Mouse (Mus musculus) ovary, postnatal 14 days (tissue): Measurements from ENCODE around the gene Tsc22d2.
A peak's percentile ranks its signal among the peaks of the same experiment; 100 is the strongest.
"Not testable (repeated sequence)": the region's sequence is repeated elsewhere in the genome, so short reads cannot be mapped to it uniquely, and the experiment has no call there.

Experiments
- DNase-seq: peaks from one replicate; pipeline ENCODE4 v3.0.0; 2022; ENCODE audit warnings: low spot score

Tsc22d2 gene

DNA sequence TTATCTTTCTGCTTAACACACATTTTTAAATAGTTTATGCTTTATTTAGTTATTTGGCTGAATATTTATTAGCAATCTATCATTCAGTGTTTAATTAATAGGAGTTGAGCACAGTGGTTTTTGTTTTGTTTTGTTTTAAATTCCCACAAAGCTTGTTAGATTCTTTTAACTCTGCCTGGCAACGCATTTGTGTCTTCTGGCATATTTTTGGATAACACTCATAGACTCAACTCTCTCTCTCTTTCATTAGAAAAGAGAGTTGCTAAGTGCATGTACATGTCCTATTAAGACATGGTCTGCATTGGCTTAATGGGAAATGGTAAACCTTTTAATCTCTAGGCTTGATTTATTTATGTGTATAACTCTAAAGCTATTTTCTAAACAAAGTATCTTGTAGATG lies 14.3 kb downstream of the Tsc22d2 start:
- DNase-seq, result no peak

DNA sequence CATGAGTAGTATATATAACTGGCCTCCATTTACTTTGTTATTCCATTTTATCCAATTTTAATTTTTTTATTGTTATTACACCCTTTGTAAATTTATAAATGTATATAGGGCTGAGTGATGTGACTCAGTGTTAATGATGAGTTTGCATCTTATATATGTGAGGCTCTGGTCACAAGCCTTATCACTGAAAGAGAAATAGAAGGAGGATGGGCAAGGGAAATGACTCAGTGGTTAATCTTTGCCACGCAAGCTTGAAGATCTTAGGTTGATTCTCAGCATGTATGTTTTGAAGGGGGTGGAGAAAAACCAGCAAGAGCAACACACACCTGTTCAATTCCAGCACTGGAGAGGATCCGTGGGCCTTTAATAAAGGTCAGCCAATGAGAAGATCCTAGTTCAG lies 19.9 kb downstream of the Tsc22d2 start:
- no peak for DNase-seq

DNA sequence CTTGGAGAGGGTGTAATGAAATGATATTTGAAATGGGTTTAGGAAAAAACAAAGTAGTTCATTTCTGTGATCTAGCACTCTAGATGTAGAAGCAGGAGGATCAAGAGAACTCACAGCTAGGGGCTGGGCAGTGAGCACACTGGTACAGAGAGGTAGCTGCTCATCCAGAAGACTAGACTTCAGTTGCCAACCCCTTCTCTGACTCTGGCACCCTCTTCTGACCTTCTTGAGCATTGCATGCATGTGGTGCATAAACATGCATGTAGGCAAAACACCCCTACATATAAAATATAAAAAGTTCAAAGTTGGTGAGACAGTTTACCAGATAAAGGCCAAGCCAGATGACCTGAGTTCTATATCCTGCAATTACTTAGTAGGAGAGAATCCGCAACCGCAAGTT lies 33.7 kb downstream of the Tsc22d2 start:
- DNase-seq, result no peak

- no peak for DNase-seq
Measured at GRCm38 (mm10) chr3:58449487-58449886, 35.0 kb downstream of the Tsc22d2 start.

- no peak for DNase-seq
Measured at GRCm38 (mm10) chr3:58454414-58455205, 40.1 kb downstream of the Tsc22d2 start.

- no peak for DNase-seq
Measured at GRCm38 (mm10) chr3:58455255-58455654, 40.7 kb downstream of the Tsc22d2 start.

DNA sequence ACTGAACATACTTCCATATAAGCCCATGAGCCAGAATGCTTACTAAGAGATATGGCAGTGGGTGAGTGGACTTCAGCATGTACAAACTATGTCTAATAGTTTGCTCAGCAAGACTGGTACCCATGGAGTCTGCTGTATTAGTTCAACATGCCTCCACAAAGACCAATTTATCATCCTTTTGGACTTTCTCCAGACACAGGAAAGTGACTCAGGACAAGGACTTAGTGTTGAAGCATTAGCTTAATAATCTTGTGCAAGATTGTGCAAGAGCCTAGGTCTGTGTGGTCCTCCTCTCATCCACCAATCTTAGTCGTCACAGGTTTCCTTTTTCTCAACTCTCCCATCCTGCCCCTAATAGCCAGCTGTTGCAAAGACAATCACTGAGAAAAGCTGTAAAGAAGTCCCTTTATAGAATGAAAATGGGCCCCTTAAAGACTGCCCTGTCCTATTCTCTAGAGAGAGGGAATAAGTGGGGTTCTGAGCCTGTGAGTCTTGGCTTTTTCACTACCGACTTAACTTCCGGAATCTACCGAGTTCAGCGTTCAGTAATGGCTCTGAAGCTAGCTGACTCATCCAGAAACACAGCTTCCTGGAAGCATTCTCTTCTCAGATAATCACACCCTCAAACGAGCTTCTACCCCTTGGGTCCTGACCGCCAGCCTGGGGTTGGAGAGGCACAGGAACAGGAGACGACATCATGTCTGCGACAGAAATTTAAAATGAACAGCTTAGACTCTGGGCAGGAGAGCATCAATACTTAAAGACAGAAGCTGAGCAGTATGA lies 55.3 kb downstream of the Tsc22d2 start:
- no peak for DNase-seq

- DNase-seq, result not testable (repeated sequence)
Measured at GRCm38 (mm10) chr3:58475298-58475697, 60.8 kb downstream of the Tsc22d2 start.

DNA sequence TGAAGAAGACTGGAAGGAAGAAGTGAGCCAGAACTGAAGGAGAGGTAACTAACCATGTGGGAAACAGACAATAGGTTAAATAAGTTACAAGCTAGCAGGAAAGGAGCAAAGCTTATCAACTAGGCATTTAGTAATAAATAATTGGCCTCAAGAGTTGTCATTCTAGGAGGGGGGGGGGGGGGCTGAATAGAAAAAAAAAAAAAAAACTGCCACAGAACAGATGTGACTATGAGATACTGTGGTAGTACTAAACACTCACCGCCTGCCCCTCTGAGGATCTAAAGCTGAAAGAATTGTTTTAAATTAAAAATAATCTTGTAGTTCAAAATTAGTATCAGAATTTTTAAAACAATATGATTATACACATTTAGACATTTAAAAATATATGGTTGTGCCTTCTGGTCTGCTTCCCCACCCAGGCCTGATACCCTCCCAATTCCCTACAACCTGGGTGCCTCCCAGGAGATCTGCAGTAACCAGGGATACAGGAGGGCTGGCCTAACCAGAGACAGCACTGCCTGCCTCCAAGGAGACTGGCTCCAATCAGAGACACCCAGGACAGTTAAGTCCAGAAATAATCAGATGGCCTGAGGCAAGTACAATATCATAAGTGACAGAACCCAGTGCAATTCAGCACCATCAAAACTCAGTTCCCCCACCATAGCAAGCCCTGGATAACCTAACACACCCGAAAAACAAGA lies 64.4 kb downstream of the Tsc22d2 start:
- DNase-seq, result no peak

DNA sequence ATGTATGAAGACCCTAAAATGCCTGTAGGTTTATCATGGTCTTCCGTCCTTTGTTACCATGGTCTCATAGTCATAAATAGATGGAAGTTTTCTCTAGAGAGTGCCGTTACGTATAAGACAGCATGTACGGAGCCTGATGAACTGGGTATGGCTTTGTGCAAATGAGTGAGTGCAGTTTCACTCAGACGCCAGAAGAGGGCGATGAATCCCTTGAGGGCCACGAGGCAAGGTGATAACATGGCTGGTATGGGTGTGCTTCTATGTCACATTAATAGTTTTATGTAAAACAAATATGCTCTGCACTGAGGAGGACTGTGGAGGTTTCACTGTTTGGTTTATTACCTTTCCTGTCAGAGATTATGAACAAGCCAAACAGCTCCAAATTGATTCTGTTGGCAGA lies 71.4 kb downstream of the Tsc22d2 start:
- no peak for DNase-seq

DNA sequence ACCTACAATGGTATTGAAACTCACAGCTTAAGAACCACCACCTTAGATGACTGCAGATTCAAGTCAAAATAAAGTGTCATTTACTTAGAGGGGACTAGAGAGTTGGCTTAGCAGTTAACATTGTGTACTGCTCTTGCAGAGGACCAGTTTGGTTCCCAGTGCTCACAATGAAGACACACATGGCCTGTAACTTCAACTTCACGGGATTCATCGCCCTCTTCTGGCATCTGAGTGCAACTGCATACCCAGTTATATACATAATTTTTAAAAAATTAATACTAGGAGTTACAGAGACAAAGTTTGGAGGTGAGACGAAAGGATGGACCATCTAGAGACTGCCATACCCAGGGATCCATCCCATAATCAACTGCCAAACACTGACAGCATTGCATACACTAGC lies 72.6 kb downstream of the Tsc22d2 start:
- DNase-seq, result no peak

GRCm38 (mm10) chr3:58487999-58488775 lies 73.7 kb downstream of the Tsc22d2 start:
- no peak for DNase-seq

DNA sequence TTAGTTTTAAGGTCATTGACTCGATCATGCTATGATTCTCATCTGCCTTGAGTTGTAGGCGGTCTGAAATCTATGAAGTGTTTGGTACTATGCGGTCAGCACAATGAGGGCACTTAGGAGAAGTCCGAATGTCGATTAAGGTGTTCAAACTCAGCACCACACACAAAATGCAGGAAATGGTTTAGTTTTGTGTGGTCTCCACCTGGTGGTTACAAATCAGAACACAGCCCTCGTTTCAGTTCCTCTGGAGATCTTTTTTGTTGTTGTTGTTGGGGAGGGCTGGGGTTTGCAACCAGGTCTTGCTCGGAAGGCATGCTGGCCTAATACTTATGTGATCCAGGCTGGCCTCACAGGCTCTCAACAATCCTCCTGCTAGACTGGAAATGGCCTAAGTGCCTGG lies 76.3 kb downstream of the Tsc22d2 start:
- DNase-seq, result peak; percentile 13

DNA sequence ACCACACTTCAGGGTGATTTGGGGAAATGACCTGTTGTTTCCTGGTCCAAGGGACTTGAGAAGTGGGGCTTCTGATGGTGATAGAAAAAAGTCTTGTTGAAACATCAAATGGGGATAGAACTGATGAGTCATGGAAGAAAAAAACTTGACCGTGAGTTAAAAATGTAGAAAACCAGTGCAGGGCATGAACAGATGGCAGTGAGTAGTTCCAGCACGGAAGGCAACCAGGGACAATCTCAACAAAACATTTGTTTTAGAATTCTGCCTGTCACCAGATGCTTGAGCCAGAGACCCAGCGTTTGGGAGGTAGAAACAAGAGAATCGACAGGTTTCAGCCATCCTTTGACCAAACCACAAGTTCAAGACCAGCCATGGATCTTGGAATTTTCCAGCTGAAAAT lies 79.1 kb downstream of the Tsc22d2 start:
- DNase-seq, result no peak

- DNase-seq, result no peak
Measured at GRCm38 (mm10) chr3:58501961-58502360, 87.4 kb downstream of the Tsc22d2 start.

GRCm38 (mm10) chr3:58503720-58504333 lies 89.3 kb downstream of the Tsc22d2 start:
- no peak for DNase-seq

DNA sequence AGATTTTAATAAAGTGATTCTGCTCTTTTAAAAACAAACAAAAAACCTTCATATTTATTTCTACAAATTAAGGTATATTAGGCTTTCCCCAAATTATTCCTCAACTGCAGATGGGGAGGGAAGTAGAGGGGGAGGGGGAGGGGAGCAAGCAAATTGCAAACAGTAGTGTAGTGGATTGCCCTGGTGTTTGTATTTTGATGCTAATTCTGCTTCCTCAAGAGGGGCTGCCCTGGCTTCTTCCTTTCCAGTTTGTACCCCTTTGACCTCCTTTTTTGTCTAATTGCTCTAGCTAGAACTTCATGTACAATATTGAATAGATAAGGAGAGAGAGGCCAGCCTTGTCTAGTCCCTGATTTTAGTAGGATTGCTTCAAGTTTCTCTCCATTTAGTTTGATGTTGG lies 90.2 kb downstream of the Tsc22d2 start:
- no peak for DNase-seq

DNA sequence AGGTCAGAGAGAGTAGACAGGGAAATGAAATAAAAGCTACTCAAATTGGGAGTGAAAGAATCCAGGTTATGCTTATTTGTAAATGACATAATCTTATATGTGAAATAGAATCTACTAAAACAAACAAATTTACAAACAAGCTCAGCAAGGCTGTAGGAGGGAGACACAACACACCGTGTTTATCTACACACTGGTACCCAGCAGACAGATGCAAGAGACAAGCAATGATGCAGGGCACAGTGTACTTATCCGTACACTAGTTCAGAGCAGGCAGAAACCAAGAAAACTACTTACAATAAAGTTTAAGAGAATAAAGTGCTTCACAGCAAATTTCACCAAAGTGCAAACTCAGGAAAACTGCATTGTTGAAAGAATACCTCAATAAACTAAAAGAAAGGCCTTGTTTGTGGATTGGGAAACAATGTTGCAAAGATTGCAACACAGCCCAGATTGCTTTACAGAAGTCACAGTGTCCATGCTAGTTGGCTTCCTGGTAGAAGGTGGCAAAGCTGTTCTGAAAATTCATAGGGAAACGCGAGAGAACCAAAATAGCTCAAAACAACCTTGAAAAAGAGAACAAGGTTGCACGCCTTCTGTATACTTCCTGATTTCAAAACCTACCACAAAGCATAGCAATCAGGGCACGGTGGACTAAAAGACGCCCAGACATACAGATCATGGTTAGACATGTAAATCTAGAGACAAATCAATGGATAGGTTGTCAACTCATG lies 93.7 kb downstream of the Tsc22d2 start:
- DNase-seq, result no peak

GRCm38 (mm10) chr3:58511581-58511980 lies 97.1 kb downstream of the Tsc22d2 start:
- no peak for DNase-seq

GRCm38 (mm10) chr3:58512740-58513139 lies 98.2 kb downstream of the Tsc22d2 start:
- no peak for DNase-seq

DNA sequence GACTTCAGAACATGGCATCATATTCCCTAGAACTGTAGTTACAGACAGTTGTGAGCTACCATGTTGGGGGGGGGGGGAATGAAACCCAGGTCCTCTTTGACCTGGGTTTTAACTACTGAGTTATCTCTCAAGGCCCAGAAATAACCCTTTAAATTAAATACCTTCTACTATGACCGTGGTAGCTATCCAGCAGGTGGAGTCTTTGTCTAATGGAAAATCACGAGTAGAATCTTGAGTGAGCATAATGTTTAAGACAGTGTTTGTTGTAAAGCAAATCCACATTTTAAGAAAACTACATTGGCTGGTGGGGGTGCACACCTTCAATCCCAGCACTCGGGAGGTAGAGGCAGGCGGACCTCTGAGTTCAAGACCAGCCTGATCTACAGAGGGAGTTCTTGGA lies 99.0 kb downstream of the Tsc22d2 start:
- DNase-seq, result no peak
